Mouse (Mus musculus): ENCODE results near the gene Nol10. TPM values are rescaled to one million over a fixed set of nuclear protein-coding genes. Genes with fewer than 3 reads are reported as not detected.

Gene Nol10
- polyA plus RNA-seq, 1 experiment = 15.7 TPM

- Histone ChIP-seq H3K27ac (ENCODE audit: insufficient read depth, low read length) (no peak overlapping the region), H3K4me3 (ENCODE audit: insufficient read depth, low read length) (peak overlapping the region; percentile 24)
Measured at GRCm38 (mm10) chr12:17324549-17325470, 23.4 kb upstream of the Nol10 start.

GRCm38 (mm10) chr12:17329259-17329658, 19.0 kb upstream of the Nol10 start, which contains the start of gene Atp6v1c2:
TSS of gene Atp6v1c2 (minus strand) at chr12:17329359.
- TF ChIP-seq POLR2A (IDR thresholded peaks at IDR 0.05; ENCODE audit: extremely low read depth, insufficient read depth, low read length) (no peak), CTCF (IDR thresholded peaks at IDR 0.05; ENCODE audit: extremely low read depth, insufficient read depth, low read length) (no peak)
- H3K4me3 ChIP-seq (ENCODE audit: insufficient read depth, low read length) = no peak within 1 kb of the TSS
- no peaks in the 10 kb centered on the region for H3K4me1 ChIP-seq (ENCODE audit: control insufficient read depth, insufficient read depth, low read length)
- H3K27ac ChIP-seq (ENCODE audit: insufficient read depth, low read length) = no peak within 1 kb of the TSS

More at GRCm38 (mm10) chr12:17324549-17325470, 23.4 kb upstream of the Nol10 start:
- no peaks in the 10 kb centered on the region for H3K4me1 ChIP-seq (ENCODE audit: control insufficient read depth, insufficient read depth, low read length)
- no peak for TF ChIP-seq CTCF (IDR thresholded peaks at IDR 0.05; ENCODE audit: extremely low read depth, insufficient read depth, low read length)
- no peak for TF ChIP-seq POLR2A (IDR thresholded peaks at IDR 0.05; ENCODE audit: extremely low read depth, insufficient read depth, low read length)

DNA sequence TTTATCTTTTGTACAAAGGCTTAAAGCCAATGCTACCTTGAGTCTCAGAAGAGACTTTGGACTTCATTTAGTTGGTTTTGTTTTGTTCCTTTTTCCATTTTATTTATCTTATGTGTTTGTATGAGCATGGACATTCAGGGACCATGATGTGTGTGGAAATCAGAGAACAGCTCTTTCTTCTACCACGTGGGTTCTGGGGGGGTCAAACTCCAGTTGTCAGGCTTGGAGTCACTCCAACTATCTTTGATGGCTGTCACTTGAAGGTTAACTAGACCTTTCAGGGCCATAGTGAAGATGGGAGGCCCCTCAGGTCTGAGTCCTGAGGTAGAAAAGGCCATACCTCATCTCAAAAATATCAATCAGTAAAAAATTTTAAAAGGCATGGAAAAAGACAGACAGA, 14.8 kb upstream of the Nol10 start:
- TF ChIP-seq POLR2A (IDR thresholded peaks at IDR 0.05; ENCODE audit: extremely low read depth, insufficient read depth, low read length) (no peak), CTCF (IDR thresholded peaks at IDR 0.05; ENCODE audit: extremely low read depth, insufficient read depth, low read length) (no peak)
- Histone ChIP-seq H3K4me1 (ENCODE audit: control insufficient read depth, insufficient read depth, low read length) (no peaks in the 10 kb centered on the region), H3K4me3 (ENCODE audit: insufficient read depth, low read length) (no peak overlapping the region), H3K27ac (ENCODE audit: insufficient read depth, low read length) (no peak overlapping the region)

DNA sequence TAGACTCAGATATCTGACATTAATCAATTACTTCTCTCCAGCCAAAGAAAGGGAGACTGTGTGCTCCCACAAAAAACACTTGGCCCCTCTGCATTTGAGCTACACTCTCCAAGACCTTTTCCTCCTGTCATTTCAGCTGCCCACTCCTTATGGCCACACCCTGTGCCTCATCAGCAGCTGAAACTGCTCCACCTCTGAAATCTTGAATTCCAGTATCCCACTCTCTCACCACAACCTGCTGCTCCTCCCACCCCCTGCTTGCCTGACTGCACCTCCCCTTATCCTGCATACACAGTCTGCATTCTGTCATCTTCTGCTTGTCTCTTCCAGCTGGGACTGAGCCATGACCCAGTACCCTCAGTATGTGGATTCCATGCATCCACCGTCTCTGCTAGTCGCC, 9.9 kb upstream of the Nol10 start:
- Histone ChIP-seq H3K4me3 (ENCODE audit: insufficient read depth, low read length) (no peak overlapping the region), H3K4me1 (ENCODE audit: control insufficient read depth, insufficient read depth, low read length) (no peaks in the 10 kb centered on the region), H3K27ac (ENCODE audit: insufficient read depth, low read length) (no peak overlapping the region)
- TF ChIP-seq CTCF (IDR thresholded peaks at IDR 0.05; ENCODE audit: extremely low read depth, insufficient read depth, low read length) = no peak
- TF ChIP-seq POLR2A (IDR thresholded peaks at IDR 0.05; ENCODE audit: extremely low read depth, insufficient read depth, low read length) = no peak

- Histone ChIP-seq H3K4me3 (ENCODE audit: insufficient read depth, low read length) (no peak overlapping the region), H3K4me1 (ENCODE audit: control insufficient read depth, insufficient read depth, low read length) (no peaks in the 10 kb centered on the region), H3K27ac (ENCODE audit: insufficient read depth, low read length) (no peak overlapping the region)
- no peak for TF ChIP-seq POLR2A (IDR thresholded peaks at IDR 0.05; ENCODE audit: extremely low read depth, insufficient read depth, low read length)
- TF ChIP-seq CTCF (IDR thresholded peaks at IDR 0.05; ENCODE audit: extremely low read depth, insufficient read depth, low read length) = 0 out of 2 replicates have a peak, but pooled peaks have one; percentile 18
Measured at GRCm38 (mm10) chr12:17339114-17339905, 8.9 kb upstream of the Nol10 start.

- H3K4me1 ChIP-seq (ENCODE audit: control insufficient read depth, insufficient read depth, low read length) = peaks cover 3% of the 10 kb centered on the region; the same call in 1 of the 2 replicates
- peak overlapping the region; percentile 79; the same call in 1 of the 2 replicates for H3K27ac ChIP-seq (ENCODE audit: insufficient read depth, low read length)
- no peak for TF ChIP-seq CTCF (IDR thresholded peaks at IDR 0.05; ENCODE audit: extremely low read depth, insufficient read depth, low read length)
- TF ChIP-seq POLR2A (IDR thresholded peaks at IDR 0.05; ENCODE audit: extremely low read depth, insufficient read depth, low read length) = no peak
Measured at GRCm38 (mm10) chr12:17347327-17348047, 771 bp upstream of the Nol10 start.

GRCm38 (mm10) chr12:17350106-17350505, 1.8 kb downstream of the Nol10 start:
- H3K4me3 ChIP-seq (ENCODE audit: insufficient read depth, low read length) = no peak overlapping the region
- no peak for TF ChIP-seq CTCF (IDR thresholded peaks at IDR 0.05; ENCODE audit: extremely low read depth, insufficient read depth, low read length)
- TF ChIP-seq POLR2A (IDR thresholded peaks at IDR 0.05; ENCODE audit: extremely low read depth, insufficient read depth, low read length) = no peak
- peaks cover 3% of the 10 kb centered on the region; the same call in 1 of the 2 replicates for H3K4me1 ChIP-seq (ENCODE audit: control insufficient read depth, insufficient read depth, low read length)
- no peak overlapping the region for H3K27ac ChIP-seq (ENCODE audit: insufficient read depth, low read length)

More at GRCm38 (mm10) chr12:17347327-17348047, 771 bp upstream of the Nol10 start:
- H3K4me3 ChIP-seq (ENCODE audit: insufficient read depth, low read length) = peak overlapping the region; percentile 97

GRCm38 (mm10) chr12:17356853-17357252, 8.6 kb downstream of the Nol10 start:
- Histone ChIP-seq H3K4me3 (ENCODE audit: insufficient read depth, low read length) (no peak overlapping the region), H3K4me1 (ENCODE audit: control insufficient read depth, insufficient read depth, low read length) (no peaks in the 10 kb centered on the region), H3K27ac (ENCODE audit: insufficient read depth, low read length) (no peak overlapping the region)
- peak; percentile 20; the same call in 1 of the 2 replicates for TF ChIP-seq CTCF (IDR thresholded peaks at IDR 0.05; ENCODE audit: extremely low read depth, insufficient read depth, low read length)
- TF ChIP-seq POLR2A (IDR thresholded peaks at IDR 0.05; ENCODE audit: extremely low read depth, insufficient read depth, low read length) = no peak

DNA sequence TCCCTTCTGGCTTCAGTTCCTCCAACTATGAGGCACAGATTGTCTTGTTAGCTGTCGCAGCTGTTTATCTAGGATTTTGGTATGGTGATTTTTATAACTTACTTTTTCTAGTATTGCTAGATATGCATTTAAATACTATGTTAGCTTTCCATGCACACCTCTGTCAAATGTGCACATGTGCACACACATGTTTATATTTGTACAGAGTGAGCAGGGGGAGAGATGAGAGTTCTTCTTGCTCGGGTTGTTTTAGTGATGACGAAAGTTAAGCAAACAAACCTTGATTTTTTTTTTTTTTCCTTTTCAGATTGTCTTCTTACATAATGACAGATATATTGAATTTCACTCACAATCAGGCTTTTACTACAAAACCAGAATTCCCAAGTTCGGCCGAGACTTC, 9.5 kb downstream of the Nol10 start:
- H3K4me3 ChIP-seq (ENCODE audit: insufficient read depth, low read length) = no peak overlapping the region
- H3K27ac ChIP-seq (ENCODE audit: insufficient read depth, low read length) = no peak overlapping the region
- no peaks in the 10 kb centered on the region for H3K4me1 ChIP-seq (ENCODE audit: control insufficient read depth, insufficient read depth, low read length)
- no peak for TF ChIP-seq CTCF (IDR thresholded peaks at IDR 0.05; ENCODE audit: extremely low read depth, insufficient read depth, low read length)
- TF ChIP-seq POLR2A (IDR thresholded peaks at IDR 0.05; ENCODE audit: extremely low read depth, insufficient read depth, low read length) = no peak

Measured in cortical plate, adult 2 months (tissue).